Mouse (Mus musculus) CH12.LX (cell line): ENCODE measurements around the gene Rftn2. TPM values are rescaled to one million over a fixed set of nuclear protein-coding genes. Genes with fewer than 3 reads are reported as not detected.

Experiments
- DNase-seq: peaks from one replicate; pipeline ENCODE4 v3.0.0-alpha.2; 2013; ENCODE audit errors: extremely low read depth
- H3K27ac ChIP-seq: 2 replicates; pipeline ENCODE4 v1.5.1; 2012; ENCODE audit warnings: low read depth, mild to moderate bottlenecking, control low read depth, moderate library complexity; ENCODE audit not compliant: insufficient read depth
- H3K27me3 ChIP-seq: replicated peaks from 2 replicates; pipeline ENCODE3; 2012; ENCODE audit warnings: inconsistent platforms
- H3K36me3 ChIP-seq, 2 experiments: replicated peaks in 1 of 2; 2 replicates each; pipeline versions ENCODE3 to v1.6.1; 2012; ENCODE audit warnings: inconsistent platforms in 1 of 2, low read length in 1 of 2, mild to moderate bottlenecking in 1 of 2, mixed read lengths in 1 of 2, moderate library complexity in 1 of 2; ENCODE audit not compliant: control insufficient read depth in 1 of 2, insufficient read depth in 1 of 2
- H3K4me1 ChIP-seq, 2 experiments: 2 replicates each; pipeline ENCODE4 v1.6.1; 2012; ENCODE audit warnings: inconsistent platforms in 1 of 2, moderate library complexity in 1 of 2; ENCODE audit not compliant: insufficient read depth in 2 of 2, control insufficient read depth in 1 of 2
- H3K4me2 ChIP-seq: 2 replicates; pipeline ENCODE4 v1.6.1; 2012; ENCODE audit warnings: low read depth, mild to moderate bottlenecking, control low read depth; ENCODE audit not compliant: poor library complexity, insufficient read depth, severe bottlenecking
- H3K4me3 ChIP-seq, 3 experiments: fragments of 150-350 bp in 1 of 3; sonication (generic) in 1 of 3; replicated peaks in 1 of 3; 2 replicates each; pipeline versions ENCODE3 to v1.5.1; 2011 to 2012; ENCODE audit warnings: low read depth in 2 of 3, low read length in 2 of 3, mild to moderate bottlenecking in 2 of 3, moderate library complexity in 2 of 3, control low read depth in 1 of 3, improper control_type of control experiment in 1 of 3, inconsistent platforms in 1 of 3, mixed read lengths in 1 of 3; ENCODE audit not compliant: poor library complexity in 1 of 3
- H3K79me2 ChIP-seq: replicated peaks from 2 replicates; pipeline ENCODE4 v1.6.1; 2012; ENCODE audit warnings: mild to moderate bottlenecking, moderate library complexity; ENCODE audit not compliant: control insufficient read depth, poor library complexity, insufficient read depth, severe bottlenecking; ENCODE audit errors: extremely low read depth
- H3K9ac ChIP-seq: 2 replicates; pipeline ENCODE4 v1.6.1; 2012; ENCODE audit warnings: low read depth, mild to moderate bottlenecking, control low read depth, moderate library complexity; ENCODE audit not compliant: insufficient read depth
- H3K9me3 ChIP-seq: replicated peaks from 2 replicates; pipeline ENCODE3; 2012; ENCODE audit warnings: low read length, inconsistent platforms, mixed read lengths
- CHD2 ChIP-seq: IDR thresholded peaks from 2 replicates; pipeline ENCODE4 v1.6.1; 2011; ENCODE audit warnings: low read length, improper control_type of control experiment
- CTCF ChIP-seq, 2 experiments: IDR thresholded peaks in 1 of 2; conservative IDR thresholded peaks in 1 of 2; 2 replicates each; pipeline ENCODE4 v1.5.1; 2011 to 2012; ENCODE audit warnings: low read depth in 2 of 2, low read length in 2 of 2, improper control_type of control experiment in 1 of 2, inconsistent platforms in 1 of 2, mild to moderate bottlenecking in 1 of 2, moderate library complexity in 1 of 2
- ELF1 ChIP-seq: IDR thresholded peaks from 2 replicates; pipeline ENCODE4 v1.6.1; 2014; ENCODE audit warnings: low read depth, mild to moderate bottlenecking, inconsistent platforms, low read length, improper control_type of control experiment
- ETS1 ChIP-seq: conservative IDR thresholded peaks from 2 replicates; pipeline ENCODE4 v1.6.1; 2012; ENCODE audit warnings: low read depth, mild to moderate bottlenecking, inconsistent platforms, low read length, improper control_type of control experiment, moderate library complexity
- JUN ChIP-seq: IDR thresholded peaks from 2 replicates; pipeline ENCODE4 v1.6.1; 2011; ENCODE audit warnings: low read depth, mild to moderate bottlenecking, low read length, improper control_type of control experiment, moderate library complexity; ENCODE audit not compliant: insufficient read depth
- JUND ChIP-seq: conservative IDR thresholded peaks from 2 replicates; pipeline ENCODE4 v1.6.1; 2011; ENCODE audit warnings: low read depth, low read length, improper control_type of control experiment
- KAT2A ChIP-seq: IDR thresholded peaks from 2 replicates; pipeline ENCODE4 v1.6.1; 2012; ENCODE audit warnings: low read length, improper control_type of control experiment, inconsistent platforms; ENCODE audit not compliant: insufficient replicate concordance
- MAX ChIP-seq: IDR thresholded peaks from 2 replicates; pipeline ENCODE4 v1.6.1; 2011; ENCODE audit warnings: low read length, improper control_type of control experiment
- MXI1 ChIP-seq: IDR thresholded peaks from 2 replicates; pipeline ENCODE4 v1.6.1; 2011; ENCODE audit warnings: mild to moderate bottlenecking, low read depth, low read length, improper control_type of control experiment
- NELFE ChIP-seq: IDR thresholded peaks from 2 replicates; pipeline ENCODE4 v1.6.1; 2011; ENCODE audit warnings: low read depth, low read length, improper control_type of control experiment
- PAX5 ChIP-seq: IDR thresholded peaks from 2 replicates; pipeline ENCODE4 v1.6.1; 2012; ENCODE audit warnings: low read length, inconsistent platforms, mixed read lengths
- POLR2A ChIP-seq: IDR thresholded peaks from 2 replicates; pipeline ENCODE4 v1.6.1; 2011; ENCODE audit warnings: low read depth, mild to moderate bottlenecking, improper control_type of control experiment, low read length
- RAD21 ChIP-seq: IDR thresholded peaks from 2 replicates; pipeline ENCODE4 v1.6.1; 2011; ENCODE audit warnings: low read depth, mild to moderate bottlenecking, low read length, improper control_type of control experiment, moderate library complexity
- UBTF ChIP-seq: IDR thresholded peaks from 2 replicates; pipeline ENCODE4 v1.6.1; 2012; ENCODE audit warnings: low read depth, mild to moderate bottlenecking, inconsistent platforms, low read length, improper control_type of control experiment, moderate library complexity
- ZC3H11A ChIP-seq: IDR thresholded peaks from 2 replicates; pipeline ENCODE4 v1.6.1; 2012; ENCODE audit warnings: low read depth, mild to moderate bottlenecking, inconsistent platforms, low read length, improper control_type of control experiment
- ZKSCAN1 ChIP-seq: IDR thresholded peaks from 2 replicates; pipeline ENCODE4 v1.6.1; 2012; ENCODE audit warnings: low read depth, inconsistent platforms, low read length, improper control_type of control experiment, borderline replicate concordance
- ZNF384 ChIP-seq: IDR thresholded peaks from 2 replicates; pipeline ENCODE4 v1.6.1; 2012; ENCODE audit warnings: low read depth, low read length, improper control_type of control experiment, inconsistent platforms
- dilution Hi-C: fragments of 300-500 bp; cut with MboI; formaldehyde crosslinking; loops from 2 replicates; pipeline ENCODE4 v1.14.3; 2020; ENCODE audit warnings: low sequenced_read_pairs; ENCODE audit not compliant: extremely low pct_unique_long_range_greater_than_20kb, extremely low pct_ligation_motif_present
- in situ Hi-C: fragments of 300-500 bp; cut with MboI; formaldehyde crosslinking; loops from 3 replicates; pipeline ENCODE4 v1.14.3; 2019; ENCODE audit warnings: low sequenced_read_pairs, low pct_ligation_motif_present, low pct_unique_long_range_greater_than_20kb, mixed read lengths
- polyA plus RNA-seq: library from polyadenylated mRNA; unstranded; fragments of >175 nt; gene quantifications from 2 replicates; pipeline ENCODE4 v1.2.1, GENCODE M21; 2012; ENCODE audit warnings: low read depth; ENCODE audit not compliant: insufficient read length
- total RNA-seq, 2 experiments: library from RNA; depleted of rRNA; stranded (reverse); fragments of 300-350 nt in 1 of 2; fragments of >200 nt in 1 of 2; gene quantifications; 2 replicates each; pipeline ENCODE4 v1.2.3; 2012 to 2014

Rftn2 gene
- total and polyA plus RNA-seq, 3 experiments = 0.91 to 1.4 (median 1.1) TPM

- Histone ChIP-seq H3K9me3 (no peaks in the 10 kb centered on the region), H3K79me2 (no peaks in the 10 kb centered on the region), H3K4me3 (no peak overlapping the region), H3K4me2 (no peak overlapping the region), H3K27me3 (no peaks in the 10 kb centered on the region), H3K36me3 (peaks cover 28 to 70% of the 10 kb centered on the region in 2 experiments), H3K4me1 (no peaks in the 10 kb centered on the region), H3K27ac (no peak overlapping the region), H3K9ac (no peak overlapping the region)
- TF ChIP-seq ETS1 (no peak), ELF1 (no peak), JUND (no peak), ZNF384 (no peak), MXI1 (no peak), RAD21 (no peak), MAX (no peak), PAX5 (no peak), UBTF (no peak), ZKSCAN1 (no peak), KAT2A (no peak), JUN (no peak)
- dilution Hi-C loops = no loop called here
- DNase-seq = no peak
- in situ Hi-C loops = no loop called here
Measured at GRCm38 (mm10) chr1:55158821-55159220, 67.8 kb downstream of the Rftn2 start.

GRCm38 (mm10) chr1:55158211-55158610 is 68.4 kb downstream of the Rftn2 start:
- in situ Hi-C loops = no loop called here
- H3K4me3 ChIP-seq = no peak overlapping the region
- dilution Hi-C loops = no loop called here
- H3K27me3 ChIP-seq = no peaks in the 10 kb centered on the region
- H3K4me2 ChIP-seq = no peak overlapping the region
- no peaks in the 10 kb centered on the region for H3K79me2 ChIP-seq
- no peak overlapping the region for H3K27ac ChIP-seq
- no peaks in the 10 kb centered on the region for H3K9me3 ChIP-seq
- H3K4me1 ChIP-seq = no peaks in the 10 kb centered on the region
- no peak for DNase-seq
- TF ChIP-seq NELFE (no peak), CTCF (conservative IDR thresholded peaks at IDR 0.05 in 1 of 2, IDR thresholded peaks at IDR 0.05 in 1 of 2; ENCODE audit: low read depth in 2 of 2, low read length in 2 of 2) (no peak), CHD2 (no peak), ZC3H11A (no peak), POLR2A (no peak)
- no peak overlapping the region for H3K9ac ChIP-seq
- H3K36me3 ChIP-seq = peaks cover 29 to 73% of the 10 kb centered on the region in 2 experiments
